Mouse (Mus musculus) forebrain, embryonic 14.5 days (tissue): Measurements from ENCODE around the gene Spg20. TPM values are rescaled to one million over a fixed set of nuclear protein-coding genes. Genes with fewer than 3 reads are reported as not detected.

Source experiments
- ATAC-seq: fragments of 200-750 bp; cut with Nextera tagmentation; 2 replicates; pipeline ENCODE4 v1.8.0; 2017; ENCODE audit warnings: mild to moderate bottlenecking, moderate library complexity
- DNase-seq: peaks from one replicate; pipeline ENCODE4 v3.0.0-alpha.2; 2015; ENCODE audit warnings: low spot score
- H3K27ac ChIP-seq: fragments of 300-500 bp; sonication (generic); 2 replicates; pipeline ENCODE4 v1.5.1; 2014; ENCODE audit warnings: low read depth, mild to moderate bottlenecking, control low read depth, low read length, moderate library complexity
- H3K27me3 ChIP-seq: fragments of 300-500 bp; sonication (generic); replicated peaks from 2 replicates; pipeline ENCODE4 v1.6.1; 2014; ENCODE audit warnings: low read length, control low read depth, mixed read lengths; ENCODE audit not compliant: control insufficient read depth, insufficient read depth
- H3K36me3 ChIP-seq: fragments of 300-500 bp; sonication (generic); 2 replicates; pipeline ENCODE4 v1.6.1; 2014; ENCODE audit warnings: low read length, control low read depth; ENCODE audit not compliant: control insufficient read depth, insufficient read depth
- H3K4me1 ChIP-seq: fragments of 300-500 bp; sonication (generic); 2 replicates; pipeline ENCODE4 v1.6.1; 2014; ENCODE audit warnings: antibody characterized with exemption, low read length, control low read depth; ENCODE audit not compliant: control insufficient read depth, insufficient read depth
- H3K4me2 ChIP-seq: fragments of 300-500 bp; sonication (generic); 2 replicates; pipeline ENCODE4 v1.6.1; 2014; ENCODE audit warnings: mild to moderate bottlenecking, control low read depth, low read length
- H3K4me3 ChIP-seq: fragments of 300-500 bp; sonication (generic); 2 replicates; pipeline ENCODE4 v1.5.1; 2014; ENCODE audit warnings: low read depth, low read length, control low read depth
- H3K9ac ChIP-seq: fragments of 300-500 bp; sonication (generic); 2 replicates; pipeline ENCODE4 v1.6.1; 2014; ENCODE audit warnings: mild to moderate bottlenecking, low read length, control low read depth, moderate library complexity
- H3K9me3 ChIP-seq: fragments of 300-500 bp; sonication (generic); replicated peaks from 2 replicates; pipeline ENCODE4 v1.6.1; 2016; ENCODE audit warnings: low read length, control low read depth, mixed read lengths; ENCODE audit not compliant: control insufficient read depth
- WGBS: fragments of 180-500 bp; shearing (Covaris S2); extraction: QIAGEN DNeasy Blood & Tissue Kit; methylation state at CpG from one replicate; pipeline ENCODE4 v1.1.7; 2014; 5-methylcytosine and 5-hydroxymethylcytosine counted together
- polyA plus RNA-seq: library from polyadenylated mRNA; unstranded; fragments of >200 nt; fragmentation: Nextera tagmentation; extraction: Ambion mirVana; gene quantifications from 2 replicates; pipeline ENCODE4 v1.2.1, GENCODE M21; 2014

Gene Spg20
- polyA plus RNA-seq, 1 experiment from 2014 or later, result 17.7 TPM

DNA sequence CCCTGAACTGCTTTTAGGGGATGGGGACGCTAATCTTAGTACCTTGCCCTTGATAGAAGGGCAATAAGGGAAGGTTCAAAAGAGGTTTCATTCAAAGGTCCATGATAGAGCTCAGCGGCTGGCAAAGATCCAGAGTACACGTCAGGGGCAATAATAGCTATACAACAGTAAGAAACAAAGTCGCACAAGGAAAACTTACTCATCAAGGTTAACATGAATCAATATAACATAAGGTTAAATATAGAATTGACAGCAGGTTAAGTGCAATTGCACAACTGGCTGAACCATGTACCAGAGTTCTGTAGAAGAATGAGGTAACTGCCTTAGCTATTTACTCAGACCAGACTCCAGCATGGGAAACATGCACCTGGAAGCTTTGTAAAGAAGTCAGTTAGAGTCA, 22.6 kb upstream of the Spg20 start:
- Histone ChIP-seq H3K9me3 (no peaks in the 10 kb centered on the region), H3K4me3 (no peak overlapping the region), H3K36me3 (no peaks in the 10 kb centered on the region), H3K9ac (no peak overlapping the region), H3K27me3 (no peaks in the 10 kb centered on the region), H3K4me2 (no peak overlapping the region), H3K4me1 (0 out of 2 replicates have a peak, but pooled peaks cover 2% of the 10 kb centered on the region), H3K27ac (no peak overlapping the region)
- DNase-seq (no peak), ATAC-seq (no peak)
- WGBS, result 61% methylated on average over 4 of the region's 4 CpGs

DNA sequence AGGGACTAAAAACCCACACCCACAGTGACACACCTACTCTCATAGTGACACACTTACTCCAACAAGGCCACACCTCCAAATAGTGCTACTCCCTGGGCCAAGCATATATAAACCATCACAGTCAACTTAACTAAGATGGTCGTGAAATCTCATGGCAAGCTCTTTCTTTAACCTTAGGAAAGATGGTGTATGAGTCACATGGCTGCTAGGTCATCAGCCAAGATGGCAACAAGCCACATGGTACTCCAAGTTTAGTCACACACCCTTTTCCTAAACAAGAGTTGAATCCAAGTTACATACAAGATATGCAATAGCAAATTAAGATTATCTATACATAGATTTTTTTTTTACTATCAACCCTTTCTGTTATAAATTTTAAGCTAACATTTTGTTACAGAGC, 18.7 kb upstream of the Spg20 start:
- 0 out of 2 replicates have a peak, but pooled peaks cover 7% of the 10 kb centered on the region for H3K4me1 ChIP-seq
- H3K9ac ChIP-seq, result no peak overlapping the region
- ATAC-seq (no peak), DNase-seq (no peak)
- H3K36me3 ChIP-seq, result no peaks in the 10 kb centered on the region
- H3K27me3 ChIP-seq, result no peaks in the 10 kb centered on the region
- H3K9me3 ChIP-seq, result no peaks in the 10 kb centered on the region
- no peak overlapping the region for H3K27ac ChIP-seq
- H3K4me3 ChIP-seq, result no peak overlapping the region
- no peak overlapping the region for H3K4me2 ChIP-seq
- 88% methylated on average over 1 of the region's 1 CpGs for WGBS

DNA sequence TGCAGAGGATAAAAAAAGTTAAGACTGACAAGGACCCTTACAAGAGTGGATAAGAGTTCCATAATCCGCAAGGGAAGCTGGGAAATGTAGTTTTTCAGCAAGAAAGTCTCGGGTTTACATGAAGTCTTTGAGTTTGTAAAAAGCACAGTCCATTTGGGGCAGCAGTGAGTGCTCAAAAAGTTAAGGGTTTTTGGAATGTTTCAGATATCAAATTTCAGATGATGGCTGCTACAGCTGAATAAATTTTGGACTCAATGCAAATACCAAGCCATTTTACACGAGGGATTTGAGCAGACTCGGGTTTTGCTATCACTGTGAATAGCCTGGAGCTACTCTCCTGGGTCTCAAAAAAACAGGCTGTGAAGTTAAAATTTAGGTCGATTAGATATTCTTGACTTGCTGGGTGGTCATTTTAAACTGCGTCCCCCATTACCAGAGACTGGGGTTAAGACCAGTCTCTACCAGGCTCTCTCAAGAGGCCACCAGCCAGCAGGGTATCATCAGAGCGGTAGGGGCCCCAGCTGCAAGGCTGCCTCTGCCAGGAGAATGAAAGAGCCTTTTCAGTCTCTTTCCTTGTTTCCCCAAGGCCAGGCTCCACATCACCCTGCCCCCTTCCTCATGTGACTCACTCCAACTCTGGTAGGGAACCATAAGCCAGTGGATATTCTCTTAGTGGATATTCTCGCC, 15.8 kb upstream of the Spg20 start:
- WGBS, result 20% methylated on average over 8 of the region's 8 CpGs
- H3K27ac ChIP-seq, result no peak overlapping the region
- peak; percentile 81 for ATAC-seq

DNA sequence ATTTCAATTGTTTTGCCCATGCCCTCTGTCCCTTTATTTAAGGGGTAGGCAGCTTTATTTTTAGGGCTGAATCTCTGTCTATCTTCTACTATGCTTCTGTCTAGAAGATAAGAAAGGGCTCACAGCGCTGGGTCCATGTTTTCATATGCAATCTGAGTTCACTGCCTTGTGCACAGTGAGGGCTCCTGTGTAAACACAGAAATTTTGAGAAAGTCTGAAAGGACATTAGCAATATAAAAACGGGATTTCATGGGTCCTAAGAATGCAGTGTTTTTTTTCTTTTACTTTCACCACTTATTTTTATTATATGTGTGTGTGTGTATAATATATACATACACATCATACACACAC, 15.3 kb upstream of the Spg20 start:
- Histone ChIP-seq H3K27ac (no peak overlapping the region), H3K4me1 (0 out of 2 replicates have a peak, but pooled peaks cover 8% of the 10 kb centered on the region), H3K4me2 (no peak overlapping the region), H3K27me3 (no peaks in the 10 kb centered on the region), H3K9me3 (no peaks in the 10 kb centered on the region), H3K36me3 (no peaks in the 10 kb centered on the region), H3K4me3 (no peak overlapping the region), H3K9ac (no peak overlapping the region)
- DNase-seq (no peak), ATAC-seq (no peak)
- WGBS, result 68% methylated on average over 2 of the region's 2 CpGs

More for the DNA sequence above, 15.8 kb upstream of the Spg20 start:
- no peaks in the 10 kb centered on the region for H3K9me3 ChIP-seq
- no peaks in the 10 kb centered on the region for H3K36me3 ChIP-seq
- H3K4me3 ChIP-seq, result no peak overlapping the region
- peak; percentile 49 for DNase-seq
- H3K9ac ChIP-seq, result no peak overlapping the region
- H3K27me3 ChIP-seq, result no peaks in the 10 kb centered on the region
- H3K4me2 ChIP-seq, result no peak overlapping the region
- H3K4me1 ChIP-seq, result 0 out of 2 replicates have a peak, but pooled peaks cover 8% of the 10 kb centered on the region

DNA sequence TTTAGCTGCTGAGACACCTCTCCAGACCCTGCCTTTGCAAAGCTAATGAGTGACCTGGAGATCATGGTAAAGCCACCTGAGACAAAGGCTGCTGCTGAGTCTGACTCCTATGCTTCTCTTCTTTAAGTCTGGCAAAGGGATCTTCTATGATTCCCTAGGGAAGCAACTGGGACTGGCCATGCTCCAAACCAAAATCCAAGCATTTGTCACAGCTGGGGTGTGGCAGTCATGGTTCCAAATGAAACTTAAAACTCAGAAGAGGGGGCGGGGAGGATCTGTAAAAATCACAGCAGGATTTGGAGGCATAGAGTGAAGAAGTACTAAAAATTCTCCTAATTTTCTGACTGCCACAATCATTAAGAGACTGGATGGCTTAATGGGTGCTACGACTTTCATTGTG, 14.7 kb upstream of the Spg20 start:
- Histone ChIP-seq H3K4me2 (no peak overlapping the region), H3K9me3 (no peaks in the 10 kb centered on the region), H3K4me3 (no peak overlapping the region), H3K36me3 (no peaks in the 10 kb centered on the region), H3K4me1 (0 out of 2 replicates have a peak, but pooled peaks cover 8% of the 10 kb centered on the region), H3K27me3 (no peaks in the 10 kb centered on the region), H3K27ac (no peak overlapping the region), H3K9ac (no peak overlapping the region)
- no peak for ATAC-seq
- DNase-seq, result no peak
- WGBS, result 54% methylated on average over 2 of the region's 2 CpGs

DNA sequence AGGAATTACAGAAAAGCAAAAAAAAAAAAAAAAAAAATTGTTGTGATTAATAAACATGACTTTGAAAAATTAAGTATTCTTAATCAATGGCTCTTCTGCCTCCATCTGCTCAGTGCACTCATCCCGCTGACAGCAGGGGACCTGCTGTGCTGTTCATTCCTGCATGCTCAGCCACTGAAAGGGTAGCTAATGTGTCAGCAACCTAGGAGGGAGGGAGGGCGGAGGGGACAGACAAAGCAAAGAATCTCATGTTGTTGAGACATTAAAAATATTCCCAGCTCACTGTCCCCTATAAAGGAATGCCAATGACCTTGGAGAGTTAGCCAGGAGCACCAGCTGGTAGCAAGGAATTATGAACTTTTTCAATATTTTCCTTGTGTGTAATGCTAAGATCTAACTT, 13.9 kb upstream of the Spg20 start:
- H3K4me1 ChIP-seq, result 0 out of 2 replicates have a peak, but pooled peaks cover 8% of the 10 kb centered on the region
- ATAC-seq, result peak; percentile 70; the same call in 1 of the 2 replicates

DNA sequence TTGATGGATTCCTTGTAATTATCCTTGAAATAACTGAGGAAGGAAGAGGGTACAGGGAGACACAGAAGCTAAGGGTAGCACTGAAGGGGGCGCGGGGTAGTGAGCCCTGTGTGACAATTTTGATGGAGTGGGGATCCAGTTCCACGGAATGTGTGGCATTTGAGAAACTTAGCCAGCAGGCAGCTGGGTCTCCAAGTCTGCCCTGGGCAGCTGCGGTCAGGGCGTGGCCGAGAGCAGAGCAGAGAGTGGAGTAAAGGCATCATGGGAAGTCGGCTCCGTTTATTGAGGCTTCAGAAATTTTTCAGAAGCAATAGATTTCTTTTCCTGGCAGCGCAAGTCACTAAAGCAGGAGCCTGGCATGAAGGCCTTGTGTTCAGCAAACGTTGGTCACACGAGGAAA, 12.9 kb upstream of the Spg20 start:
- Histone ChIP-seq H3K27ac (no peak overlapping the region), H3K9ac (no peak overlapping the region), H3K27me3 (no peaks in the 10 kb centered on the region), H3K4me3 (no peak overlapping the region), H3K4me2 (no peak overlapping the region), H3K4me1 (0 out of 2 replicates have a peak, but pooled peaks cover 8% of the 10 kb centered on the region), H3K36me3 (no peaks in the 10 kb centered on the region), H3K9me3 (no peaks in the 10 kb centered on the region)
- no peak for ATAC-seq
- DNase-seq, result no peak
- WGBS, result 88% methylated on average over 11 of the region's 11 CpGs

More for the DNA sequence above, 13.9 kb upstream of the Spg20 start:
- WGBS, result 15% methylated on average over 2 of the region's 2 CpGs
- no peak overlapping the region for H3K4me2 ChIP-seq
- H3K27me3 ChIP-seq, result no peaks in the 10 kb centered on the region
- no peaks in the 10 kb centered on the region for H3K9me3 ChIP-seq
- DNase-seq, result peak; percentile 60
- H3K27ac ChIP-seq, result no peak overlapping the region
- H3K36me3 ChIP-seq, result no peaks in the 10 kb centered on the region
- no peak overlapping the region for H3K9ac ChIP-seq
- no peak overlapping the region for H3K4me3 ChIP-seq

DNA sequence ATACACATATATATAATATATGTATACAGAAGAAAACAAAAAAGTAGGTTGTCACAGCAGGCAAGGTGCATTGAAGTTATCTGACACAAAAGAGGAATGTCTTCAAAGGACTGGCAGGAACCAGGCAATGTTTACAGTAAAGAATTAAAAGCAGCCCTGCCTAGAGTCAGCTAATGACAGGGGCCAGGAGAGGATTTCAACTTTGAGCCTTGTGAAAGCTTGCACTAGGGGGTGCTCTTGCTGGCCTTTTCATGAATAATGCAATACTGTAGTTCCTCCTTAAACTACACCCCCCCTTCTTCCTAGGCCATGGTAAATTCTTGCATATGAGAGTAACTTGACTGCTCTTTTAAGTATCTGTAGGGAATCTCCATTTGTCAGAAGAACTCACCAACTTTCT, 10.8 kb upstream of the Spg20 start:
- H3K4me1 ChIP-seq, result 0 out of 2 replicates have a peak, but pooled peaks cover 8% of the 10 kb centered on the region
- H3K27me3 ChIP-seq, result no peaks in the 10 kb centered on the region
- H3K4me3 ChIP-seq, result no peak overlapping the region
- H3K36me3 ChIP-seq, result no peaks in the 10 kb centered on the region
- H3K4me2 ChIP-seq, result no peak overlapping the region
- H3K27ac ChIP-seq, result no peak overlapping the region
- H3K9me3 ChIP-seq, result no peaks in the 10 kb centered on the region
- ATAC-seq, result no peak
- DNase-seq, result no peak
- H3K9ac ChIP-seq, result no peak overlapping the region

DNA sequence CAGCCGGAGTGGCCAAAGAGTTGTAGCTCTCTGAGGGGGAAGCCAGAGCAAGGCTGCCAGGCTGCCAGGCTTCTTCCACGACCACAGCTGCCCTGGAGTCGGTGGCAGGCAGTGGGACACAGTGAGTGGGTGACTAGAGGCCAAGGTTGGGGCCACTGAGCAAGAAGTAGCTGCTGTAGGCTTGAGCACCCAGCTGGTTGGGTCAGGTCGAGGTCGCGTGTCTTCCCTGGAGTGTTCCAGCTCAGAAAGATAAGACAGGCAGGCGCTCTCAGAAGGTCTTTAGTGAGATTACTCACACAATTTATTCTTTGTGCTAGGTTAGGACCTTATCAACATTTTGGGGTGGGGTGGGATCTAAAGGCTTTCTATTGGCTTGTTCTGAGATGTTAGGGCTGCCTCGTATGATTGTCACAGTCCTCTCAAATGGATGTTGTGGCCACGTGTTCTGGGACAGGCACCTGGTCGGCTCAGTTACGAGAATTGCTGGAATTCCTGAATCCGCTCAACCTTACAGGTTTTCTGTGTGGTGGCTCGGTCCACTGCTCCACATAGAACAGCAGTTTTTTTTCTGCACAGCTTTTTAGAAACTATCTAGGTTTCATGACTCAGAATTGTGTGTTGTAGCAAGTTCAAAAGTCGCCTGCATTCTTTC, 6.4 kb upstream of the Spg20 start:
- H3K9ac ChIP-seq, result no peak overlapping the region
- no peak overlapping the region for H3K4me2 ChIP-seq
- WGBS, result 91% methylated on average over 14 of the region's 14 CpGs
- no peaks in the 10 kb centered on the region for H3K27me3 ChIP-seq
- H3K27ac ChIP-seq, result no peak overlapping the region
- no peaks in the 10 kb centered on the region for H3K4me1 ChIP-seq
- no peak for DNase-seq
- ATAC-seq, result no peak
- H3K36me3 ChIP-seq, result no peaks in the 10 kb centered on the region
- H3K4me3 ChIP-seq, result no peak overlapping the region
- H3K9me3 ChIP-seq, result no peaks in the 10 kb centered on the region
